Mouse (Mus musculus) neural tube, embryonic 11.5 days (tissue): ENCODE results near the gene Chst8. TPM values are rescaled to one million over a fixed set of nuclear protein-coding genes. Genes with fewer than 3 reads are reported as not detected.
A peak's percentile ranks its signal among the peaks of the same experiment; 100 is the strongest.

Experiments used
- ATAC-seq: fragments of 200-750 bp; cut with Nextera tagmentation; 2 replicates; pipeline ENCODE4 v1.8.0; 2017; ENCODE audit warnings: moderate number of reproducible peaks, mild to moderate bottlenecking, moderate TSS enrichment, moderate library complexity; ENCODE audit not compliant: insufficient read depth, low FRiP score, low TSS enrichment
- DNase-seq: peaks from one replicate; pipeline ENCODE4 v3.0.0-alpha.2; 2015; ENCODE audit warnings: low spot score
- H3K27ac ChIP-seq: fragments of 300-500 bp; sonication (generic); 2 replicates; pipeline ENCODE4 v1.5.1; 2014; ENCODE audit warnings: low read depth, mild to moderate bottlenecking, low read length
- H3K27me3 ChIP-seq: fragments of 300-500 bp; sonication (generic); 2 replicates; pipeline ENCODE4 v1.6.1; 2014; ENCODE audit warnings: mild to moderate bottlenecking, low read length, mixed read lengths; ENCODE audit not compliant: control insufficient read depth, insufficient read depth
- H3K36me3 ChIP-seq: fragments of 300-500 bp; sonication (generic); 2 replicates; pipeline ENCODE4 v1.6.1; 2014; ENCODE audit warnings: mild to moderate bottlenecking, low read length, moderate library complexity, mixed read lengths; ENCODE audit not compliant: control insufficient read depth, insufficient read depth
- H3K4me1 ChIP-seq: fragments of 300-500 bp; sonication (generic); 2 replicates; pipeline ENCODE4 v1.6.1; 2014; ENCODE audit warnings: low read length, mixed read lengths; ENCODE audit not compliant: control insufficient read depth, insufficient read depth
- H3K4me2 ChIP-seq: fragments of 300-500 bp; sonication (generic); 2 replicates; pipeline ENCODE4 v1.6.1; 2014; ENCODE audit warnings: low read depth, mild to moderate bottlenecking, moderate library complexity
- H3K4me3 ChIP-seq: fragments of 300-500 bp; sonication (generic); 2 replicates; pipeline ENCODE4 v1.5.1; 2014; ENCODE audit warnings: low read depth, low read length
- H3K9ac ChIP-seq: fragments of 300-500 bp; sonication (generic); 2 replicates; pipeline ENCODE4 v1.6.1; 2014; ENCODE audit warnings: mild to moderate bottlenecking, low read length
- H3K9me3 ChIP-seq: fragments of 300-500 bp; sonication (generic); 2 replicates; pipeline ENCODE4 v1.6.1; 2016; ENCODE audit warnings: low read length; ENCODE audit not compliant: control insufficient read depth
- WGBS: fragments of 180-500 bp; shearing (Covaris S2); extraction: QIAGEN DNeasy Blood & Tissue Kit; methylation state at CpG from one replicate; pipeline ENCODE4 v1.1.7; 2014; 5-methylcytosine and 5-hydroxymethylcytosine counted together
- polyA plus RNA-seq: library from polyadenylated mRNA; unstranded; fragments of >200 nt; fragmentation: Nextera tagmentation; extraction: Ambion mirVana; gene quantifications from 2 replicates; pipeline ENCODE4 v1.2.1, GENCODE M21; 2014

Gene Chst8
- polyA plus RNA-seq, 1 experiment from 2014 or later = 19.6 TPM

DNA sequence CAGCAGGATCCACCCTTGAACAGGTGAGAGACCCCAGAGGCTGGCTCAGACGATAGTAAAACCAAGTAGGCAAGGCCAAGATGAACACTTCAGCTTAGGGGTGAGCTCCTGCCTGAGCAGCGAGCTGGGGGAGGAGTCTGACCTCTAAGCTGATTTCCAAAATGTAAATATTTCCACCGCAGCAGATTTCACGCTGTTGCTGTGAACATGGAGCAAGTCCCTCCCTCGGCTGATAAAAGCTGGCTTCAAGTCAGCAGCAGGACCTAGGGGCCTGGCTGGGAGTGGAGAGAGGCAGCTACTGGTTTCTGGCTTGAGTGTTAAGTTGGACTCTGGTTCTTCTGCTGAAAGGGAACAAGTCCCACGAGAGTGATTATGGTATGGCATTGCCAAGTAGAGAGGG is 123.5 kb downstream of the Chst8 start:
- peaks cover 9% of the 10 kb centered on the region for H3K4me1 ChIP-seq
- ATAC-seq = no peak

DNA sequence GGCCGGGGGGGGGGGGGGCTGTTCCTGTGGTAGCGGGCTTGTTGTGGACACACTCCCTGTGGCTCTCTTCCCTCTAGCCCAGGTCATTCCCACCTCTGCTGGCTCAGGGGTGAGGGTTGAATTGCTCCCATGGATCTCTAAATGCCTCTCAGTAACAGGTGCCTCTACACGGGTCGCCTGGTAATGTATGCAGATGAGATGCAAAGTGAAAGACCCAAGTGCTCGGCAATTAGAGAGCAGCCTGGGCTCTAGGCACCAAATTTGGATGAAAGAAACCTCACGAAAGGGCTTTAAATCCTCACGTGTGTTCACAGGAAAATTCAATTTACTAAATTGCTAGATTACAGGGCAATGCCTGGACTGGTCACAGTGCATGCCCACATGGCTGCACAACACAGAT is 126.7 kb downstream of the Chst8 start:
- no peak for ATAC-seq
- no peaks in the 10 kb centered on the region for H3K36me3 ChIP-seq
- no peaks in the 10 kb centered on the region for H3K9me3 ChIP-seq
- WGBS = 39% methylated on average over 7 of the region's 7 CpGs
- H3K4me3 ChIP-seq = no peak overlapping the region
- no peak for DNase-seq
- no peaks in the 10 kb centered on the region for H3K27me3 ChIP-seq
- H3K9ac ChIP-seq = no peak overlapping the region
- peaks cover 4% of the 10 kb centered on the region; the same call in 1 of the 2 replicates for H3K4me1 ChIP-seq
- no peak overlapping the region for H3K27ac ChIP-seq
- H3K4me2 ChIP-seq = no peak overlapping the region

More for the DNA sequence above, 123.5 kb downstream of the Chst8 start:
- H3K4me2 ChIP-seq = no peak overlapping the region
- WGBS = 45% methylated on average over 6 of the region's 6 CpGs
- no peaks in the 10 kb centered on the region for H3K27me3 ChIP-seq
- H3K9me3 ChIP-seq = no peaks in the 10 kb centered on the region
- no peak overlapping the region for H3K27ac ChIP-seq
- DNase-seq = no peak
- H3K4me3 ChIP-seq = no peak overlapping the region
- H3K36me3 ChIP-seq = no peaks in the 10 kb centered on the region
- no peak overlapping the region for H3K9ac ChIP-seq

- no peak overlapping the region for H3K27ac ChIP-seq
- no peaks in the 10 kb centered on the region for H3K9me3 ChIP-seq
- no peak overlapping the region for H3K9ac ChIP-seq
- 66% methylated on average over 4 of the region's 4 CpGs for WGBS
- no peak overlapping the region for H3K4me2 ChIP-seq
- H3K27me3 ChIP-seq = no peaks in the 10 kb centered on the region
- H3K36me3 ChIP-seq = no peaks in the 10 kb centered on the region
- H3K4me3 ChIP-seq = no peak overlapping the region
- no peak for DNase-seq
- no peak for ATAC-seq
- no peaks in the 10 kb centered on the region for H3K4me1 ChIP-seq
Observed at GRCm38 (mm10) chr7:34685176-34685575, 127.3 kb downstream of the Chst8 start.

DNA sequence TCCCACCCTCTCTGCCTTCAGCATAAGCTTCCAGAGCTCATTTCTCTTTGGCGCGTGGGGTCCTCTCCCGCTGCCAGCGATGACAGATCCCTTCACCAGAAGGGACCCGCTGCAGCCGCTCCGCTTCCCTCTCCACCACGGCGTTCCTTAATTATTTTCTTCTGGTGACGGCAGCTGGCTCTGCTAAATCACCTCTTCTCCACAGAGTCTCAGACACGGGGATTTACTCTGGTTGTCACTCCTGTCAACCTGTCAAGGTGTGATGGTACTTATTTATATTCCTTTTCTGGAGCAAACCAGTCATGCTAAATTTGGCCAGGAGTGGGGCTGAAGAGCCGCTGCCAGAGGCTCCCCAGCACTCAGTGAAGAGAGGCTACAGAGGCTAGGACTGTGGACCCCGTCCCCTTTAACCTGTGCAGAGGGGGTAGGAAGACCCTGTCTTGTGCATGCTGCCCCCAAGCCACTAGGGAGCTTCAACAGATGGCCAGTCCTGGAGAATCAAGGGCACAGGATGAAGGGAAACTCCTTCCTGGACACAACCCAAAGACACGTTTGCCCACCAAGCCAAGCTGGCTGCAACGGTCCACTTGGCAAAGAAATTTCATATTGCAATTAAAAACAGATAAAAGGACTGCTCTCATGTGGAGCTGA is 131.6 kb downstream of the Chst8 start:
- Histone ChIP-seq H3K9ac (no peak overlapping the region), H3K27ac (no peak overlapping the region), H3K4me2 (no peak overlapping the region), H3K27me3 (peaks cover 1% of the 10 kb centered on the region), H3K9me3 (no peaks in the 10 kb centered on the region), H3K4me1 (no peaks in the 10 kb centered on the region), H3K4me3 (no peak overlapping the region), H3K36me3 (no peaks in the 10 kb centered on the region)
- 59% methylated on average over 15 of the region's 15 CpGs for WGBS
- ATAC-seq (no peak), DNase-seq (no peak)

GRCm38 (mm10) chr7:34679886-34680285 is 132.6 kb downstream of the Chst8 start:
- no peaks in the 10 kb centered on the region for H3K9me3 ChIP-seq
- no peak for ATAC-seq
- H3K27ac ChIP-seq = no peak overlapping the region
- DNase-seq = no peak
- no peak overlapping the region for H3K9ac ChIP-seq
- peaks cover 12% of the 10 kb centered on the region for H3K27me3 ChIP-seq
- H3K4me2 ChIP-seq = no peak overlapping the region
- peaks cover 3% of the 10 kb centered on the region for H3K4me1 ChIP-seq
- H3K4me3 ChIP-seq = no peak overlapping the region
- H3K36me3 ChIP-seq = no peaks in the 10 kb centered on the region
- WGBS = 74% methylated on average over 2 of the region's 2 CpGs

DNA sequence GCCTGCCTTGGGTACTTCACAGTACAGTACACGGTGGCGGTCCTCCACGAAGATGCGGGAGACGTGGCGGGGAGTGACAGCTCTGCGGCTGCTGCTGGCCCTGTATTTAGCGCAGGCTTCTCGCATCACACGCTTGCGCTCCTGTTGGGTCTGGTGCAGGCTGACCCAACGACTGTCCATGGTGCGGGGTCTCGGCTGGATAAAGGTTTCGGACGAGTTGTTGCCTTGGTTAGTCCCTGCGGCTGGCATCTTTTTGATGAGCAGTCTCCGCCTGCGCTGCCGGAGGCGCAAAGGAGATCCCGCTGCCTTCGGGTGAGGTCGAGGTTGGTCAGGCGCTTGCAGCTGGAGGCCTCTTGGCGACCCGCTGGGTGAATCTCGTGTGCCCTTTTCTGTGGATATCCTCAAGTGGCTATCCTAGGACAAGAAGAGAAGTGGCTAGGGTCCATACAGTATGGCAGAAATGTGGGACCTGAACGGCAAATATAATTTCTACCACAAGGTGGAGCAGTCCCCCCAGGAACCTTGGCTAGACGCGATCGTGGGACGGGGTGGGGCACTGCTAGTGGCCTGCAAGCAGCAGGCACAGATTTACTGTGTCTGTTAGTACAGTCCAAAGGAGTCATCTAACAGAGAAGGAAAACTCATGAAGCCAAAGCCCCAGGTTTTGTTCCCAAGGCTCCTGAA is 136.5 kb downstream of the Chst8 start:
- Histone ChIP-seq H3K4me2 (peak overlapping the region; percentile 31), H3K27me3 (peaks cover 23% of the 10 kb centered on the region), H3K9ac (no peak overlapping the region), H3K9me3 (no peaks in the 10 kb centered on the region), H3K36me3 (no peaks in the 10 kb centered on the region), H3K27ac (no peak overlapping the region), H3K4me1 (peaks cover 3% of the 10 kb centered on the region), H3K4me3 (peak overlapping the region; percentile 18; the same call in 1 of the 2 replicates)
- ATAC-seq = peak; percentile 63; the same call in 1 of the 2 replicates
- DNase-seq = peak; percentile 87
- 8% methylated on average over 33 of the region's 33 CpGs for WGBS

- Histone ChIP-seq H3K4me2 (peak overlapping the region; percentile 31), H3K9ac (no peak overlapping the region)
- 11% methylated on average over 42 of the region's 42 CpGs for WGBS
Observed at GRCm38 (mm10) chr7:34675120-34675790, 137.3 kb downstream of the Chst8 start.

DNA sequence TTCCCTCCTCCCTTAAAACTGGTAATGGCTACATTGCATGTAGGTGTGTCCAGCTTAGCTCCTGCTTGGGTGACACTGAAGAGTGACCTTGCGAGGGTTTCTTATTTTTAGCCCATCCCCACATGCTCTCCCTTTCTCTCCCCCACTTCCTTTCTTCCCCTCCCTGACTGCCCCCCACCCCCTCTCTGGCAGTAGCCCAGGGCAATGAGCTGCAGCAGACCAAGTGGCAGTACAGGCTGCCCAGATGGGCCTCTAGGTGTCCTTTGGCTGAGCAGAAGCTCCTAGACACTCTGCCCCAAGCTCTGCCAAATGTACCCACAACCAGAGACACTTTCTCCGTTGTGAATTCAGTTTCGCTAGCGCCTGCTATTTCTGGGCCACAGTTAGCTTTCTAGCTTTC is 139.6 kb downstream of the Chst8 start:
- H3K9ac ChIP-seq = no peak overlapping the region
- no peak for ATAC-seq
- no peak overlapping the region for H3K4me2 ChIP-seq
- no peak overlapping the region for H3K4me3 ChIP-seq
- H3K27ac ChIP-seq = no peak overlapping the region
- peaks cover 3% of the 10 kb centered on the region for H3K4me1 ChIP-seq
- H3K27me3 ChIP-seq = peaks cover 23% of the 10 kb centered on the region
- 61% methylated on average over 4 of the region's 4 CpGs for WGBS
- no peaks in the 10 kb centered on the region for H3K9me3 ChIP-seq
- no peaks in the 10 kb centered on the region for H3K36me3 ChIP-seq
- DNase-seq = no peak

More at GRCm38 (mm10) chr7:34675120-34675790, 137.3 kb downstream of the Chst8 start:
- DNase-seq (no peak), ATAC-seq (no peak)
- Histone ChIP-seq H3K9me3 (no peaks in the 10 kb centered on the region), H3K27ac (no peak overlapping the region), H3K36me3 (no peaks in the 10 kb centered on the region), H3K4me1 (peaks cover 3% of the 10 kb centered on the region), H3K4me3 (peak overlapping the region; percentile 18; the same call in 1 of the 2 replicates), H3K27me3 (peaks cover 23% of the 10 kb centered on the region)
